Mouse (Mus musculus) kidney, adult 2 months (tissue): ENCODE measurements at regions not wholly inside any gene's neighbourhood (a gene's known extent, or its start where the extent isn't known, plus 50 kb on each side); places are given as distances from the start of the nearest gene placed in this dataset.

ENCODE experiments used
- CTCF ChIP-seq: fragments of 200-500 bp; conservative IDR thresholded peaks from 2 replicates; pipeline ENCODE4 v1.5.1; 2011; ENCODE audit warnings: low read depth, mild to moderate bottlenecking, control low read depth, low read length, moderate library complexity, mixed read lengths; ENCODE audit not compliant: insufficient read depth, insufficient read length
- POLR2A ChIP-seq: fragments of 200-500 bp; IDR thresholded peaks from one replicate; pipeline ENCODE4 v1.6.1; 2011; ENCODE audit warnings: low read depth, low read length, control low read depth

DNA sequence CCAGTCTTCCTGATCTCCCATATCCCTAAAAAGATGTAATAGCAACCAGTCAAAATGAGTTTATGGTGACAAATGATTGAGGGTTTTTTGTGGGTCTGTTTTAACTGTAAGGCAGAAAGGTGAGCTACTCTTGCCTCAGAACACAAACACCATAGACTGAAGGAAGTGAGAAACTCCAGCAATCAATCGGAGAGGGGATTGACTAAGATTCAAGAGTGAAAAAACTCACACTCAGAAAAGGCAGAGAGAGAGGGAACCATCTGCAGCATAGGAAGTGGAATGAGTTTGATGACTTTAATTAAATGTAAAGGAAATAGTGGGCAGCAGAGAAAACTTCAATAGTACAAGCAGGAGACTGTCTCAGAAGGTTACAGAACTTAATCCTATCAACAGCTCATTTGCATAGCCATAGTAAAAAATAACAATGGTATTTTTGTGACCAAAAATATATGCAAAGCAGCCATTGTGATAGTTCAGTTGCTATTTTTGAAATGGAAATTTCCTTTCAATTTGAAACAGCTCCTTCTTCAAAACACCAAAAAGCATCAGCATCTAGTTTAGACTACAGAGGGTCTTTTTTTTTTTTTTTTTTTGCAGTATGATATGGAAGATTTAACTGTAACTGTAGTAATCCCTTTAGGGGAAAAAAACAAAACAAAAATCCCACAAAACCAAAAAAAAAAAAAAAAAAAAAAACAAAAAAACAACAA lies 442.9 kb upstream of the Tenm2 start:
- no peak for TF ChIP-seq POLR2A
- TF ChIP-seq CTCF = no peak
